Mouse (Mus musculus) macrophage (primary cell): Measurements from ENCODE around the gene Mrpl51. TPM values are rescaled to one million over a fixed set of nuclear protein-coding genes. Genes with fewer than 3 reads are reported as not detected.
"Not testable (repeated sequence)": the region's sequence is repeated elsewhere in the genome, so short reads cannot be mapped to it uniquely, and the experiment has no call there.

Experiments
- H3K27ac ChIP-seq: fragments of 350-480 bp; formaldehyde crosslinking; 2 replicates; pipeline ENCODE4 v1.9.0; 2021
- H3K36me3 ChIP-seq: fragments of 350-480 bp; formaldehyde crosslinking; 2 replicates; pipeline ENCODE4 v1.9.0; 2021; ENCODE audit errors: inconsistent target
- H3K4me3 ChIP-seq: fragments of 350-480 bp; formaldehyde crosslinking; 2 replicates; pipeline ENCODE4 v1.9.0; 2021; ENCODE audit errors: inconsistent target
- H3K79me2 ChIP-seq: fragments of 350-480 bp; formaldehyde crosslinking; 2 replicates; pipeline ENCODE4 v1.9.0; 2021; ENCODE audit errors: inconsistent target
- WGBS: methylation state at CpG from one replicate; pipeline ENCODE4 v1.1.7; 2026; ENCODE audit warnings: inconsistent platforms; ENCODE audit not compliant: missing documents; 5-methylcytosine and 5-hydroxymethylcytosine counted together
- polyA plus RNA-seq: library from polyadenylated mRNA; stranded (reverse); fragments of 250-400 nt; gene quantifications from 3 replicates; pipeline ENCODE4 v1.2.4, GENCODE M21; 2018; ENCODE audit warnings: inconsistent platforms

Mrpl51 gene
- polyA plus RNA-seq, 1 experiment from 2014 or later = 40.8 TPM

- Histone ChIP-seq H3K79me2 (peaks cover 36% of the 10 kb centered on the region), H3K4me3 (no peak overlapping the region), H3K27ac (no peak overlapping the region), H3K36me3 (peaks cover 53% of the 10 kb centered on the region)
- WGBS = 91% methylated on average over 5 of the region's 5 CpGs
Observed at GRCm38 (mm10) chr6:125153018-125153389, 38.6 kb upstream of the Mrpl51 start.

- Histone ChIP-seq H3K4me3 (no peak overlapping the region), H3K79me2 (peaks cover 30% of the 10 kb centered on the region), H3K36me3 (peaks cover 57% of the 10 kb centered on the region), H3K27ac (no peak overlapping the region)
- WGBS = 70% methylated on average over 3 of the region's 4 CpGs
Observed at GRCm38 (mm10) chr6:125153682-125154081, 37.9 kb upstream of the Mrpl51 start.

GRCm38 (mm10) chr6:125154550-125154949, 37.1 kb upstream of the Mrpl51 start:
- Histone ChIP-seq H3K79me2 (peaks cover 21% of the 10 kb centered on the region), H3K4me3 (no peak overlapping the region), H3K27ac (no peak overlapping the region), H3K36me3 (peaks cover 62% of the 10 kb centered on the region)

DNA sequence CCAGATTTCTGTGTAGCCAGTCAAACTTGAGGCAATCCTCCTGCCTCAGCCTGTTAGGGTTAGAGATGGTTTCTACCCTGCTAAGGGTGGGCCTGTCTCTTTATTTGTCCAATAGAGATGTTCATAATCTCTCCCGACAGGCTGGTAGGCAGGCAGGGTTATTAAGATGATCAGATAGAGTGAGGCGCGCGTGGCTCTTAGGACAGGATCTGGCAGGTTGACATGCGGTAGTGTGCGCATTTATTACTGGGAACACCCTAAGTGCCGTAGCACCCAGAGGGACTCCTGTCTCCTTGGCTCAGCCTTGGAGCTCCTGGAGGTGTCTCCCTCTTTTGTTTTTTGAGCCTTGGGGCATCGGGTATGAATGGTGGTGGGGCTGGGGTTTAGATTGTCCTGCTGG, 36.3 kb upstream of the Mrpl51 start:
- Histone ChIP-seq H3K79me2 (peaks cover 14% of the 10 kb centered on the region), H3K27ac (no peak overlapping the region), H3K36me3 (peaks cover 65% of the 10 kb centered on the region), H3K4me3 (no peak overlapping the region)
- WGBS = 94% methylated on average over 8 of the region's 8 CpGs

DNA sequence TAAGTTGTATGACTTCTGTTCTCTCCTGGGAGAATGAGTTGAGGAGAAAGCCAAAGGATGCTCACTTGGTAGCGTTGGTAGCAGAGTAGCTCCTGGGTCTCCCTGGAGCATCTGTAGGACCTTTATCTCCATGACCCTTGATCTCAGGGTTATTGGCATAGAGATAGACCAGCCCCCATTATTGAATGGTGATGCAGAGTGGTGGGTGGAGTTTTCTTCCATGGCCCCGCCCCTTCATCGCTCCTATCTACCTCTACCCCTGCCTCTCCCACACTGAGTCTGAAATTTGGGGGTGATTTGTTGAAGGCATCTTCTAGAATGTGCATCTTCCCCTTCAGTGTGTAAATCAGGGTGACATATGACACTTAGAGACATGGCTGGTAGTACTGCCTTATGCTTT, 35.1 kb upstream of the Mrpl51 start:
- 81% methylated on average over 3 of the region's 3 CpGs for WGBS
- Histone ChIP-seq H3K36me3 (peaks cover 70% of the 10 kb centered on the region), H3K27ac (no peak overlapping the region), H3K4me3 (no peak overlapping the region), H3K79me2 (peaks cover 2% of the 10 kb centered on the region; the same call in 1 of the 2 replicates)

DNA sequence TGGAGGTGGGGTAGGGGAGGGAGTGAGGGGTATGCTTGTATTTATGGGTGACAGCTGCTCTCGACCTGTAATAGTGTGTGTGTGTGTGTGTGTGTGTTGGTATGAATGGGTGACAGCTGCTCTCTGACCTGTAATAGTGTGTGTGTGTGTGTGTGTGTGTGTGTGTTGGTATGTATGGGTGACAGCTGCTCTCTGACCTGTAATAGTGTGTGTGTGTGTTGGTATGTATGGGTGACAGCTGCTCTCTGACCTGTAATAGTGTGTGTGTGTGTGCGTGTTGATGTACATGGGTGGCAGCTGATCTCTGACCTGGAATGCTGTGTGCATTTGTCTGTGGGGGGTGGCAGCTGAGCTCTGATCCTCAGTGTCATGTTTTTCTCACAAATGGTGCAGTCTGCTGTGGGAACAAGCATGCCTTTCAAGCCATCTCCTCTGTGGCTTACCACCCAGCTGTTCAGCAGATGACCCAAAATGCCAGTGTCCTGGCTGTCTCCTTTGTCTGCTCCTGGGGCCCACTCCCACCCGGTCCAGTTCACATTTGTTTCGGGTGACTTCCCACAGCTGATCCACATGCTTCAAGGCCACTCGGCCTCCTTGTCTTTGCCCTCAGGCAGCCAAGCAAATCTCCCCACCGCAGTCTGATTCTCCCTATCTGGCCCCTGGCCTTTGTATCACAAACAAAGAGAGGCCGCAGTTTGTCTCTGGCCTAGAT, 34.5 kb upstream of the Mrpl51 start:
- 100% methylated on average over 7 of the region's 7 CpGs for WGBS
- Histone ChIP-seq H3K79me2 (no peaks in the 10 kb centered on the region; the same call in 1 of the 2 replicates), H3K4me3 (no peak overlapping the region), H3K27ac (no peak overlapping the region), H3K36me3 (peaks cover 65% of the 10 kb centered on the region)

GRCm38 (mm10) chr6:125158944-125159492, 32.6 kb upstream of the Mrpl51 start:
- no peak overlapping the region for H3K27ac ChIP-seq
- 98% methylated on average over 4 of the region's 15 CpGs for WGBS
- no peak overlapping the region for H3K4me3 ChIP-seq
- peaks cover 16% of the 10 kb centered on the region for H3K79me2 ChIP-seq
- peaks cover 48% of the 10 kb centered on the region for H3K36me3 ChIP-seq

DNA sequence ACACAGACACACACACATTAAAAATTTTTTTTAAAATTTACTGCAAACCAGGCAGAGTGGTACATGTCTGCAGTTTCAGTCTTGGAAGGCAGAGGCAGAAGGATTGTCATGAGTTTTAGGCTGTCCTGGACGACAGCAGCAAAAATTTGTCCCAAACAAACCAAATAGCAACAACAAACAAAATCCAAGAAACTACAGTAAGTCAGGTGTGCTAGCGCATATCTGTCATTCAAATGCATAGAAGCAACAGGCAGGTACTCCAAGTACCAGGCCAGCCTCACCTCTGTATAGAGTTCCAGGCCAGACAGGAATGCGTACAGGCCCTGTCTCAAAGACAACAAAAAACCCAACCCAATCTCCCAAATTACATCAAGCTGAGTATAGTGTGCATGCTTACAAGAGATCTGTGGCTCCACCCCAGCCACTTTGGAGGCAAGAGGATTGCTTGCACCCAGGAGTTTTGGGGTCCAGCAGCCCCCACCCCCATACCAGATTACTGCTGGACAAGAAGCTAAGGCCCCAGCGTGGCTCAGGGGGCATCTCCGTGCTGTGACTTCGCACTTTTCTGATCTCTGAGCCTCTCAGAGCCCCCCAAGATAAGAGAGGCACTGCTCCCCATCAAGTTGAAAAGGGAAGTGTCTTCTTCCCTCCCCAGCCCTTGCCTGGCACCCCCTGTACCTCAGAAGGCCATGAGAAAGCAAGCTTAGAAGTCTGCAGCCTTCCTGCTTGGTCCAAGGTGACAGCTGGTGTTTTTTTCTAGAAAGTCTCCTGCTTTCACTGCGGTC, 31.6 kb upstream of the Mrpl51 start:
- Histone ChIP-seq H3K36me3 (peaks cover 48% of the 10 kb centered on the region), H3K79me2 (peaks cover 25% of the 10 kb centered on the region), H3K4me3 (no peak overlapping the region), H3K27ac (no peak overlapping the region)
- WGBS = 92% methylated on average over 7 of the region's 7 CpGs

GRCm38 (mm10) chr6:125160558-125160853, 31.1 kb upstream of the Mrpl51 start:
- H3K36me3 ChIP-seq = peaks cover 45% of the 10 kb centered on the region
- H3K79me2 ChIP-seq = peaks cover 30% of the 10 kb centered on the region
- WGBS = 85% methylated on average over 10 of the region's 10 CpGs
- H3K4me3 ChIP-seq = no peak overlapping the region
- H3K27ac ChIP-seq = no peak overlapping the region

DNA sequence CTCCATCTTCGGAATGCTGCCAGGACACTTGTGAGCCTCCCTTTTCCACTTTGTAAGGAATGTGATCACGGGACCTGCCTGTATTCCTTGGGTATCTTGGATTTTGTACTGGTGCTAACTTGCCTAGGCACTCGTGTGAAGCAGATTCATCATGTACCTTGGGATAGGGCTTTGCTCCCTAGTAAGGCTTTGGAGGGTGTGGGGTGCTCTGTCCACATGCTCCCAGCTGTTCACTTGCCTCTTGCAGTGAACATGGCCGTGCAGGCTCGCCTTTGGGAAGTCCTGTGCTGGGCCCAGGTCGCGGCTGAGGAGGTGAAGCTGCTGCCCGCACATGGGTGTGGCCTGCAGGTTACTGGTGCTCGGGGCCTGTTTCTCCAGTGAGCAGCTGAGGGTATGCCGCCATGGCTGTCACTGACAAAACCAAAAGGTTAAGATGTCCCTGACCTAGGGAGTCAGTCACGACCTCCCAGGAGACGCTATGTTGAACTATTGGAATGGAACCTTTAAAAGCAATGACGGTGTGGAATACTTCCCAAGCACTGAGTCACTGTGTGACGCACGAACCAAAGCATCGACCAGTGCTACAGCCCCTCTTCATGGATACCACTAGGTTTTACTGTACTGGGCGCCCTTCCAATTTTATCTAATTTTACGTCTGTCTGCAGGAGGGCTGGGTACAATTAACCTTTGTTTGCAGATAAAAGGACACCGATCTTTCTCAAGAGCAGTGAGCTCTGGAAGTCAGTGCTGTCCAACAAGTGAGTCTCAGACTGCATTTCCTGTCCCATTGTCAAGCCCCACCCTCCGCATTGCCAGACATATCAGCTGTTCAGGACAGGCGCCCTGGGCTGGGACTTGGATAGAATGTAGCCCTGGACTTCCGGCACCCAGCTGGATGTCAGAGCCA, 30.5 kb upstream of the Mrpl51 start:
- Histone ChIP-seq H3K79me2 (peaks cover 30% of the 10 kb centered on the region), H3K4me3 (no peak overlapping the region), H3K27ac (no peak overlapping the region), H3K36me3 (peaks cover 39% of the 10 kb centered on the region; the same call in 1 of the 2 replicates)
- 73% methylated on average over 21 of the region's 22 CpGs for WGBS

- not testable (repeated sequence) for H3K4me3 ChIP-seq, H3K27ac ChIP-seq
- peaks cover 34% of the 10 kb centered on the region; the same call in 1 of the 2 replicates for H3K36me3 ChIP-seq
- 34% methylated on average over 3 of the region's 5 CpGs for whole genome bisulfite sequencing
- peaks cover 30% of the 10 kb centered on the region for H3K79me2 ChIP-seq
Observed at GRCm38 (mm10) chr6:125161971-125162370, 29.6 kb upstream of the Mrpl51 start.

DNA sequence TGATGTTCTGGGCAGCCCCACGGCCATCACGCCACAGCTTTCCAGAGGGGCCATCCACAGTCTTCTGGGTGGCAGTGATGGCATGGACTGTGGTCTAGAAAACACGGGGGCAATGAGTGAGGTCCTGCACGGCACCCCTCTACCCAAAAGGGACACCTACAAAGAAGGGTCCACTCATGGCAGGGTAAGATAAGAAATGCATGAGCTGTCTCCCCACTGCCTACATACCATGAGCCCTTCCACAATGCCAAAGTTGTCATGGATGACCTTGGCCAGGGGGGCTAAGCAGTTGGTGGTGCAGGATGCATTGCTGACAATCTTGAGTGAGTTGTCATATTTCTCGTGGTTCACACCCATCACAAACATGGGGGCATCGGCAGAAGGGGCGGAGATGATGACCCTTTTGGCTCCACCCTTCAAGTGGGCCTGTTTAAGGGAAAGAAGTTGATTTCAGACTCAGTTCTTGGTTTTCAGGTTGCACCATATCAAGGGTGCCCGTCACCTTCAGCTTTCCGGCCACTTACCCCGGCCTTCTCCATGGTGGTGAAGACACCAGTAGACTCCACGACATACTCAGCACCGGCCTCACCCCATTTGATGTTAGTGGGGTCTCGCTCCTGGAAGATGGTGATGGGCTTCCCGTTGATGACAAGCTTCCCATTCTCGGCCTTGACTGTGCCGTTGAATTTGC, 28.8 kb upstream of the Mrpl51 start:
- not testable (repeated sequence) for H3K4me3 ChIP-seq, H3K27ac ChIP-seq
- 77% methylated on average over 6 of the region's 16 CpGs for WGBS
- H3K79me2 ChIP-seq = peaks cover 30% of the 10 kb centered on the region
- peaks cover 28% of the 10 kb centered on the region; the same call in 1 of the 2 replicates for H3K36me3 ChIP-seq

DNA sequence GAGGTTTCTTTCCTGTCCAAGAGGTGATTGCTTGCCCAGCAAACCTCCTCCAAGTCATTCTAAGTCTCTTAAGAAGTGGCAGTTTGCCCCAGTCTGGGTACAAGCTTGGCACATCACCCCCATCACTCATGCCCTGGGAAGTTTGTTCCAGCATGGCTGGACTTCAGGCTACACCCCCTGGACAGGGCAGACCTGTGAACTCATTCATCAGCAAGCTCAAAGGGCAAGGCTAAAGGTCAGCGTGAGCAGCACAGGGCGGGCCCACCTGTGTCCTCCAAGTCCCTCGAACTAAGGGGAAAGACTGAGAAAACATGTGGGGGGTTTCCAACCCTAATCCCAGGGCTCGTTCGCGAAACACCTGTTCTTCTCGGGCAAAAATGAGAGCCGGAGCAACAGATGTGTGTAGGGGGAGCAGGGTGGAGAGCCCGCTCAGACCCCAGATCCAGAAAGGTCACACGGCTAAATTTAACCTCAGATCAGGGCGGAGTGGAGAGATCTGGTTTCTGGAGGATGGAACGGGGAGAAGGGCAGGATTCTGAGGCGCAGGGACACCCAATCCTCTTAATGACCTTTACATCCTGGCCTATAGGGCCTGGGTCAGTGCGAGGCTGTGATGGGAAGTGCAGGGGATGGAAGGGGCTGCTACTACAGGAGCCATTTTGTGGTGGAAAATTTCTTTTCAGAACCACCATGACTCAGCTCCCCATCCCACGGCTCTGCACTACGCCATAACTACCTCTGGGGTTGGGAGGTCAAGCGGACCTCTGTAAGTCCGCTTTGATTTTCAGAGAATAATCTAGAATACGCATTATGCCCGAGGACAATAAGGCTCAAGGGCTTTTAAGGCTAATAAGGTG, 27.6 kb upstream of the Mrpl51 start:
- Histone ChIP-seq H3K27ac (peak overlapping the region; percentile 96), H3K36me3 (peaks cover 17% of the 10 kb centered on the region; the same call in 1 of the 2 replicates), H3K4me3 (peak overlapping the region; percentile 68), H3K79me2 (peaks cover 30% of the 10 kb centered on the region)
- 13% methylated on average over 20 of the region's 20 CpGs for WGBS
